Mouse (Mus musculus) forebrain, embryonic 14.5 days (tissue): ENCODE measurements around the gene Tenm3. TPM values are rescaled to one million over a fixed set of nuclear protein-coding genes. Genes with fewer than 3 reads are reported as not detected.

Source experiments
- ATAC-seq: fragments of 200-750 bp; cut with Nextera tagmentation; 2 replicates; pipeline ENCODE4 v1.8.0; 2017; ENCODE audit warnings: mild to moderate bottlenecking, moderate library complexity
- DNase-seq: peaks from one replicate; pipeline ENCODE4 v3.0.0-alpha.2; 2015; ENCODE audit warnings: low spot score
- H3K27ac ChIP-seq: fragments of 300-500 bp; sonication (generic); 2 replicates; pipeline ENCODE4 v1.5.1; 2014; ENCODE audit warnings: low read depth, mild to moderate bottlenecking, control low read depth, low read length, moderate library complexity
- H3K27me3 ChIP-seq: fragments of 300-500 bp; sonication (generic); replicated peaks from 2 replicates; pipeline ENCODE4 v1.6.1; 2014; ENCODE audit warnings: low read length, control low read depth, mixed read lengths; ENCODE audit not compliant: control insufficient read depth, insufficient read depth
- H3K36me3 ChIP-seq: fragments of 300-500 bp; sonication (generic); 2 replicates; pipeline ENCODE4 v1.6.1; 2014; ENCODE audit warnings: low read length, control low read depth; ENCODE audit not compliant: control insufficient read depth, insufficient read depth
- H3K4me1 ChIP-seq: fragments of 300-500 bp; sonication (generic); 2 replicates; pipeline ENCODE4 v1.6.1; 2014; ENCODE audit warnings: antibody characterized with exemption, low read length, control low read depth; ENCODE audit not compliant: control insufficient read depth, insufficient read depth
- H3K4me2 ChIP-seq: fragments of 300-500 bp; sonication (generic); 2 replicates; pipeline ENCODE4 v1.6.1; 2014; ENCODE audit warnings: mild to moderate bottlenecking, control low read depth, low read length
- H3K4me3 ChIP-seq: fragments of 300-500 bp; sonication (generic); 2 replicates; pipeline ENCODE4 v1.5.1; 2014; ENCODE audit warnings: low read depth, low read length, control low read depth
- H3K9ac ChIP-seq: fragments of 300-500 bp; sonication (generic); 2 replicates; pipeline ENCODE4 v1.6.1; 2014; ENCODE audit warnings: mild to moderate bottlenecking, low read length, control low read depth, moderate library complexity
- H3K9me3 ChIP-seq: fragments of 300-500 bp; sonication (generic); replicated peaks from 2 replicates; pipeline ENCODE4 v1.6.1; 2016; ENCODE audit warnings: low read length, control low read depth, mixed read lengths; ENCODE audit not compliant: control insufficient read depth
- WGBS: fragments of 180-500 bp; shearing (Covaris S2); extraction: QIAGEN DNeasy Blood & Tissue Kit; methylation state at CpG from one replicate; pipeline ENCODE4 v1.1.7; 2014; 5-methylcytosine and 5-hydroxymethylcytosine counted together
- polyA plus RNA-seq: library from polyadenylated mRNA; unstranded; fragments of >200 nt; fragmentation: Nextera tagmentation; extraction: Ambion mirVana; gene quantifications from 2 replicates; pipeline ENCODE4 v1.2.1, GENCODE M21; 2014

Gene Tenm3
- polyA plus RNA-seq, 1 experiment from 2014 or later = 12.5 TPM

DNA sequence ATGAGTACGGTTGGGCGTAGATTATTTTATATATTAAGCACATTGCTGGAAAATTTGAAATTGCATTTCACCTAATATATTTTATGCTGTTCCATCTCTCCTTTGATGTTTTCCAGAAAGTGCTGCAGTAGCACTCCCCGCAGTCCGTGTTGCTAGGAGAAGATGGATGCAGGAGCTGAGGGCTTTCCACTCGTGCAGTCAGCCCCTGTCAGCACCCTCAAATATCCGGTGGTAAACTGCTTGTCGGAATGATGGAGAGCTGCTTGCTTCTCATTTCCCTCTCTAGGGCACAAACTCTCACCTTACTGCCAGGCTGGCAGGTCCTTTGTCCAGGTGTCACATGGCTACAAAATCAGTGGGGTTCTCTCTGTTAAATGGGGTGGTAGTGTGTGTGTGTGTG lies 610.8 kb downstream of the Tenm3 start:
- Histone ChIP-seq H3K4me1 (0 out of 2 replicates have a peak, but pooled peaks cover 5% of the 10 kb centered on the region), H3K27me3 (no peaks in the 10 kb centered on the region), H3K4me2 (no peak overlapping the region), H3K36me3 (peaks cover 37% of the 10 kb centered on the region), H3K27ac (no peak overlapping the region), H3K4me3 (no peak overlapping the region), H3K9ac (no peak overlapping the region), H3K9me3 (peaks cover 7% of the 10 kb centered on the region; the same call in 1 of the 2 replicates)
- WGBS = 87% methylated on average over 7 of the region's 7 CpGs
- DNase-seq (no peak), ATAC-seq (no peak)

DNA sequence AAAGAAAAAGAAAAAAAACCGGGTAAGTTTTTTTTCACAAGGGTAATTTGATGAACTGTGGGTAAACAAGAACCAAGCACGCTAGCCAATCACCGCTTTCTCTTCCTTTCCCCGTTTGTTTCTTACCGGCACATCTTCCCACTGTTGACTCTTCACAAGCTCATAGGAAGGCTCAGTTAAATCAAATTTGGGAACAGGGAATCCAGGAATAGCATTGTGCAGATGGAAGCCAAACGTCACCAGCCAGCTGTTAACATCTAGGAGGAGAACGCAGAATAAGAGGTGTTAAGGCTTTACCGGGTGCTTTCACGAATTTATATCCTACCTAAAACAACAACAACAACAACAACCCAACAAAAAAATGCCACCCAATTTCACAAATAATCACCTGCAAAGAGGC lies 611.9 kb downstream of the Tenm3 start:
- H3K4me3 ChIP-seq = no peak overlapping the region
- no peak for ATAC-seq
- peaks cover 7% of the 10 kb centered on the region; the same call in 1 of the 2 replicates for H3K9me3 ChIP-seq
- 0 out of 2 replicates have a peak, but pooled peaks cover 2% of the 10 kb centered on the region for H3K4me1 ChIP-seq
- no peaks in the 10 kb centered on the region for H3K27me3 ChIP-seq
- no peak overlapping the region for H3K9ac ChIP-seq
- WGBS = 86% methylated on average over 9 of the region's 9 CpGs
- no peak overlapping the region for H3K27ac ChIP-seq
- H3K36me3 ChIP-seq = peaks cover 41% of the 10 kb centered on the region
- H3K4me2 ChIP-seq = no peak overlapping the region
- no peak for DNase-seq

DNA sequence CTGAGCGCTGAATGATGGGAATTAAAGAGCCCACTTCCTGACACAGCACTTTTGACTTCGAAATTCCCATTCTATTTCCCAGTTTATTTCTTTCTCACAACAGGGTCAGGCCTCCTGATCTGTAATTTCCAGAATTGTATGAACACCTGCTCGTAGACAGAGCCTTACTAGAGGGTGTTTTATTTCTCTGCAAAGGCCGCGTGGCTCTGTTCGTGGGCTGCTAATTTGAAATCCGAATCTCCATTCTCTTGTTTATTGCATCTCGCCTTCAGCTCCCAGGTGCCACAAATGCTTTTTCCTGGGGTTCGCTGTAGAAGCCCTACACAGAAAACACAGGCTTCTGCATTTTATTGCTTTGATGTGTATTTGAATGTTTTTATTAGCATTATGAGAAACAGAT lies 612.4 kb downstream of the Tenm3 start:
- Histone ChIP-seq H3K27me3 (no peaks in the 10 kb centered on the region), H3K4me3 (no peak overlapping the region), H3K27ac (no peak overlapping the region), H3K4me1 (0 out of 2 replicates have a peak, but pooled peaks cover 2% of the 10 kb centered on the region), H3K36me3 (peaks cover 42% of the 10 kb centered on the region), H3K9me3 (peaks cover 7% of the 10 kb centered on the region; the same call in 1 of the 2 replicates), H3K9ac (no peak overlapping the region), H3K4me2 (no peak overlapping the region)
- 56% methylated on average over 9 of the region's 9 CpGs for WGBS
- DNase-seq (no peak), ATAC-seq (no peak)

DNA sequence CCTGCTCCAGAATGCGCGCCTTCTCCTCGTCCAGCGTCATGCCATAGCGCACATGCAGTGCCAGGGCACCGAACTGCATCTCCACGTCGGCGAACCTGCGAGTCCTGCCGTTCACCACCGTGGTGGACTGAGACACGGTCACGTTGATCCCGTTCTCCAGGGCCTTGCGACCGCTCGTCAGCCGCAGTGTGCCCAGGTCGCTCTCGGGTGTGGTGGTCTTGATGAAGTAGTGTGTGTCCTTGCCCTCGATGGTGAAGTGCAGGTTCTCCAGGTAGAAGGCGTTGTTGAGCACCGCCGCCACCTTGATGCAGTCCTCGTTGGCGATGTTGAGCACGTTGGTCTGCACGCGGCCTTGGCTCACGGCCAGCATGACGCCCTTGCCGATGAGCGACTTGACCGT lies 615.1 kb downstream of the Tenm3 start:
- no peak overlapping the region for H3K4me3 ChIP-seq
- H3K36me3 ChIP-seq = peaks cover 28% of the 10 kb centered on the region
- DNase-seq (no peak), ATAC-seq (no peak)
- 97% methylated on average over 35 of the region's 35 CpGs for WGBS
- H3K4me1 ChIP-seq = peaks cover 19% of the 10 kb centered on the region
- H3K27ac ChIP-seq = no peak overlapping the region
- no peaks in the 10 kb centered on the region for H3K27me3 ChIP-seq
- no peak overlapping the region for H3K9ac ChIP-seq
- no peak overlapping the region for H3K4me2 ChIP-seq
- H3K9me3 ChIP-seq = 0 out of 2 replicates have a peak, but pooled peaks cover 2% of the 10 kb centered on the region

DNA sequence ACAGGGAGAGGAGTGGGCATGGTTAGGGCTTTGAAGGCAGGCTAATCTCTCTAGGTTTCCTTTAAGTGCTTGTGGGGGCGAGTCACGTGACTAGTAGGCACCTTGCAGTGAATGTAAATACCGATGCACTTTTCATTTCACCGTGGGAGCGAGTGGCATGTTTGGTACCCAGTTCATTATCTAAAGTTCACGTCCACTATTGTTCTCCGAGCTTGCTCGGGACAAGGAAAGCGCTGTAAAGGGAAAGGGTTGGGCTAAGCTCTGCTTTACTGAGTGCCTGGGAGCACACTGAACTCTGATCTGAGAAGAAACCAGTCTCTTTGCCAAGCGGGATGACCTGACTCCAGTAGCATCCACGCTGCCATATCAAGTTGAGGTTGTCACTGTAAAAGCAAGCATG lies 619.0 kb downstream of the Tenm3 start:
- H3K9me3 ChIP-seq = 0 out of 2 replicates have a peak, but pooled peaks cover 2% of the 10 kb centered on the region
- peak; percentile 37 for ATAC-seq
- no peaks in the 10 kb centered on the region for H3K27me3 ChIP-seq
- no peak overlapping the region for H3K4me3 ChIP-seq
- H3K9ac ChIP-seq = no peak overlapping the region; the same call in none of the 2 replicates
- peaks cover 23% of the 10 kb centered on the region for H3K4me1 ChIP-seq
- DNase-seq = peak; percentile 68
- H3K4me2 ChIP-seq = peak overlapping the region; percentile 37
- peaks cover 21% of the 10 kb centered on the region for H3K36me3 ChIP-seq
- 3% methylated on average over 11 of the region's 11 CpGs for WGBS
- H3K27ac ChIP-seq = 0 out of 2 replicates have a peak overlapping the region, but pooled peaks have one; percentile 18

DNA sequence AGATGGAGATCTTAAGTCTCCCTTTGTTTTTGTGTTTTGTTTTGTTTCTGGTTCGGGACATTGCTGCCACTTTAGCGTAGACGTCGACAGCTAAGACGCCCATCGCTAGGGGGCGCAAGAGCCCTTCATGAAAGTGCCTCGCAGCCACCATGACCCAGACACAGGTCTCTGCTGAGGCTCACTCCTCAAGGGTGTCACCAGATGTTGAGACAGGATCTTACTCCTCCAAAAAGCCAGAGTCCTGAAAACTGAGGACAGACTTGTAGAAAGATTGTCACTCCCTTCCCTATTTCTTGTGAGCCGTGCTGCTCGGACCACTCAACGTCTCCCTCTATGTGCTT lies 621.4 kb downstream of the Tenm3 start:
- H3K4me1 ChIP-seq = peaks cover 23% of the 10 kb centered on the region
- DNase-seq (peak; percentile 95), ATAC-seq (peak; percentile 77)
- H3K27ac ChIP-seq = no peak overlapping the region
- H3K9me3 ChIP-seq = no peaks in the 10 kb centered on the region
- WGBS = 9% methylated on average over 11 of the region's 11 CpGs
- H3K27me3 ChIP-seq = no peaks in the 10 kb centered on the region
- peak overlapping the region; percentile 56 for H3K4me2 ChIP-seq
- H3K36me3 ChIP-seq = 0 out of 2 replicates have a peak, but pooled peaks cover 4% of the 10 kb centered on the region
- peak overlapping the region; percentile 20; the same call in 1 of the 2 replicates for H3K4me3 ChIP-seq
- peak overlapping the region; percentile 51 for H3K9ac ChIP-seq

DNA sequence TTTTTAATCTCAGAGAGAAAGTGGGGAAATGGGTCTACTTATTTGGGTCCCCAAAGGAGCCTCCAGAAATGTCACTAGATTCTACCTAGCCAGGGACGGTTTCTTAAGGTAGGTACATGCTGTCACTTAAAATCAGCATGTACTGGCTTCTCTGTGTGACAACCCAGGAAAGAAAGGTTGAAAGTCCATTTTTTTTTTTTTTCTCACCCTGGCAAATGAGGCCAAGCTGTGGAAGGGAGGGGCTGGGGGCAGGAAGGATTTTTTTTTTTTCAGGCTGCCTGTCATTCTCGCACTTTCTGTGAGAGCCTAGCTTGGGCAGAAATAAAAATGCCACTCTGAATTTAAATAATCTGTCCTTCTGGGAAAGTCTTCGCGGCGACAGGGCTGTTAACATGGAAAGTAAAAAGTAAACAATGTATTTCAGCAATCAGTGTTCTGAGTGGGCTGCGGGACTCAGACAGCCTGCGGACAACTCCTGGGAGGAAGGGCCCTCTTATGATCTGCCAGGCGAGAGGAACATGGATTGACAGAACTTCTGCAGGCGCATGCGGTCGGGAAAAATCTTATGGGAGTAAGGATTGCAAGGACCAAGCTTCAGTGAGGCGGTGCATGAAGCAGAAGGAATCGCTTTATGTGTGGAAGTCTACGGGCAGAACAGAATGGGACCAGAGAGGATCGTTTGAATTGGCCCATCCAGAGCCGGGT lies 621.9 kb downstream of the Tenm3 start:
- Histone ChIP-seq H3K9me3 (no peaks in the 10 kb centered on the region), H3K4me2 (peak overlapping the region; percentile 56), H3K27ac (no peak overlapping the region), H3K36me3 (0 out of 2 replicates have a peak, but pooled peaks cover 3% of the 10 kb centered on the region), H3K4me1 (peaks cover 23% of the 10 kb centered on the region), H3K4me3 (peak overlapping the region; percentile 20; the same call in 1 of the 2 replicates), H3K27me3 (no peaks in the 10 kb centered on the region), H3K9ac (peak overlapping the region; percentile 51)
- WGBS = 6% methylated on average over 16 of the region's 16 CpGs
- ATAC-seq = peak; percentile 47
- DNase-seq = no peak

DNA sequence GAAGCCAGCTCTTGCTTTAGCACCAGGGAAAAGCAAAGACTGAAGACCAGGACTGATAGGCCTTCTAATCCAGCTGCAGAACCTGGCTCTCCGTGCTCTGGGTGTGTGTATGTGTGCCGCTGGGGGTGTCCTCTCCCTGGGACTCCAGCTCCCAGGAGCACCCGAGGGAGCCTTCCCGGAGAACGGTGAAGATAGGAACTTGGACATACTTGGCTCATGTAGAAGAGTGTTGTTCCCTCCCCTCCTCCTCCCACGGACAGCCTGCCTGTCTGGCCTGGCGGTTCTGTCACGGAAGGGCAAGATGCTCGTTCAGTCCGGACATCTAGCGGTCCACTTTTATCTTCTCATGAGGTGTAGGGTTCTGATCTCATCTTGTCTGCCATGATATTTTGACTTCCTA lies 622.4 kb downstream of the Tenm3 start:
- no peaks in the 10 kb centered on the region for H3K36me3 ChIP-seq
- DNase-seq (no peak), ATAC-seq (no peak)
- no peak overlapping the region for H3K9ac ChIP-seq
- H3K4me1 ChIP-seq = peaks cover 23% of the 10 kb centered on the region
- H3K27ac ChIP-seq = no peak overlapping the region
- no peak overlapping the region for H3K4me3 ChIP-seq
- WGBS = 67% methylated on average over 11 of the region's 11 CpGs
- H3K27me3 ChIP-seq = no peaks in the 10 kb centered on the region
- no peaks in the 10 kb centered on the region for H3K9me3 ChIP-seq
- H3K4me2 ChIP-seq = no peak overlapping the region

DNA sequence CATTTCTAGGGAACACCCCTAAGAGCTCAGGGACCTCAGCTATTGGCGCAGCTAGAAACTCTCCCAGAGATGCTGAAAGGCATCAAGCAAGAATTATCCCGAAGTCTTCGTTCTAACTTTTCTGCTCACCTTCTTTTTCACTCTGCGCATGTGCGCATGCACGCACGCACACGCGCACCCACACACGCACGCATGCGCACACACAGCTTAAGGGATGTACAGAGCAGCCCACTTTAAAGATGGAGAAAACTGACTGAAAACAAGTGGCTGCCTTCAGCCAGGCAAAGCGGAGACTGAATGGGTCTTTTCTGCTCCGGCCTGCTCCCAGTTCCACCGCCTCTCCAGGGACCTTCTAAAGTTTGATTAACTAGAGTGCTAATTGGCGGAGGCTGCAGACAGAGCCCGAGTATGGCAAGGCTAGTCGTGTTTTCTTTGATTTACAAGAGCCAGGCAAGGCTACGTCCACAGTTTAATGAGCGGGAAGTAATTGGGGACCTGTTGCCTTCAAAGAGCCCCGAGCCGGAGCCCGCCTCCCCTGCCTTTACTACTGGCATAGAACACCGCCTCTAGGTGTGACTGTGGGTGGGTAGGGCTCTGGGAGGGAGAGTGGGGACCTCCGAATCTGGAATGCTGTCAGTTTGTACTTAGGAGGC lies 623.1 kb downstream of the Tenm3 start:
- 37% methylated on average over 25 of the region's 25 CpGs for WGBS
- Histone ChIP-seq H3K36me3 (no peaks in the 10 kb centered on the region), H3K27ac (no peak overlapping the region), H3K4me3 (no peak overlapping the region), H3K4me1 (peaks cover 23% of the 10 kb centered on the region), H3K9me3 (no peaks in the 10 kb centered on the region), H3K4me2 (peak overlapping the region; percentile 9; the same call in 1 of the 2 replicates), H3K27me3 (no peaks in the 10 kb centered on the region), H3K9ac (no peak overlapping the region)
- ATAC-seq = peak; percentile 22; the same call in 1 of the 2 replicates
- peak; percentile 71 for DNase-seq
